Mouse (Mus musculus) embryo, embryonic 10 days (tissue): ENCODE results near the gene Mpzl2.
"Not testable (repeated sequence)": the region's sequence is repeated elsewhere in the genome, so short reads cannot be mapped to it uniquely, and the experiment has no call there.

Experiments
- DNase-seq: peaks from one replicate; pipeline ENCODE4 v3.0.0-alpha.2; 2015; ENCODE audit warnings: low spot score

Mpzl2 gene

GRCm38 (mm10) chr9:45034526-45034925 lies 5.1 kb upstream of the Mpzl2 start:
- no peak for DNase-seq

- DNase-seq: not testable (repeated sequence)
These were observed 1.8 kb upstream of the Mpzl2 start for GRCm38 (mm10) chr9:45037803-45038202.

GRCm38 (mm10) chr9:45040066-45040845 lies 657 bp downstream of the Mpzl2 start:
- DNase-seq: no peak

- no peak for DNase-seq
These were observed 1.7 kb downstream of the Mpzl2 start for GRCm38 (mm10) chr9:45041131-45041838.

GRCm38 (mm10) chr9:45042056-45042720 lies 2.6 kb downstream of the Mpzl2 start:
- peak; percentile 51 for DNase-seq

GRCm38 (mm10) chr9:45042947-45043346 lies 3.3 kb downstream of the Mpzl2 start:
- peak; percentile 17 for DNase-seq

GRCm38 (mm10) chr9:45046973-45047372 lies 7.4 kb downstream of the Mpzl2 start:
- no peak for DNase-seq

GRCm38 (mm10) chr9:45048511-45048910 lies 8.9 kb downstream of the Mpzl2 start:
- DNase-seq: peak; percentile 62

- DNase-seq: no peak
These were observed 10.1 kb downstream of the Mpzl2 start for GRCm38 (mm10) chr9:45049731-45050130.

- no peak for DNase-seq
These were observed 10.7 kb downstream of the Mpzl2 start for GRCm38 (mm10) chr9:45050301-45050700.

- DNase-seq: peak; percentile 92
These were observed 15.6 kb downstream of the Mpzl2 start, which contains the start of gene Mpzl3 for GRCm38 (mm10) chr9:45055082-45055713. TSS of gene Mpzl3 (plus strand) at chr9:45055186.

- DNase-seq: peak; percentile 69
These were observed 18.8 kb downstream of the Mpzl2 start for GRCm38 (mm10) chr9:45058304-45058940.

- peak; percentile 8 for DNase-seq
These were observed 20.6 kb downstream of the Mpzl2 start for GRCm38 (mm10) chr9:45060151-45060550.

- DNase-seq: no peak
These were observed 23.1 kb downstream of the Mpzl2 start for GRCm38 (mm10) chr9:45062677-45063076.

- DNase-seq: no peak
These were observed 24.8 kb downstream of the Mpzl2 start for GRCm38 (mm10) chr9:45064421-45064820.

GRCm38 (mm10) chr9:45066735-45067134 lies 27.1 kb downstream of the Mpzl2 start:
- no peak for DNase-seq

GRCm38 (mm10) chr9:45071800-45072199 lies 32.2 kb downstream of the Mpzl2 start:
- DNase-seq: no peak

- no peak for DNase-seq
These were observed 38.3 kb downstream of the Mpzl2 start for GRCm38 (mm10) chr9:45077859-45078258.

GRCm38 (mm10) chr9:45079011-45079410 lies 39.4 kb downstream of the Mpzl2 start, which contains the start of gene Jaml:
TSS of gene Jaml (plus strand) at chr9:45079183.
- no peak for DNase-seq

GRCm38 (mm10) chr9:45083132-45083531 lies 43.5 kb downstream of the Mpzl2 start:
- DNase-seq: no peak

GRCm38 (mm10) chr9:45084556-45084955 lies 45.0 kb downstream of the Mpzl2 start:
- no peak for DNase-seq
